In genomic region chr2:75964512-75964911, GRCm38 (mm10) we compare ENCODE assay signal across 8 mouse cellular contexts. TPM values are rescaled to one million over a fixed set of nuclear protein-coding genes. Genes with fewer than 3 reads are reported as not detected.
DNase-seq lines count a peak whose midpoint lies in the region; ATAC-seq and TF ChIP-seq lines count a peak whose summit lies in the region.

No protein-coding gene starts in this region.

- no peak for TF ChIP-seq POLR2A in cortical plate, adult 2 months (IDR thresholded peaks at IDR 0.05; ENCODE audit: extremely low read depth, insufficient read depth, low read length)

- no peaks in the 10 kb centered on the region for H3K36me3 ChIP-seq in intestine, embryonic 14.5 days (ENCODE audit: control insufficient read depth, insufficient read depth, low read length)
- H3K36me3 ChIP-seq in liver, embryonic 11.5 days (ENCODE audit: control insufficient read depth, insufficient read depth, low read length), result no peaks in the 10 kb centered on the region
- H3K36me3 ChIP-seq in midbrain, postnatal 0 days (ENCODE audit: insufficient read depth, low read length), result no peaks in the 10 kb centered on the region
- H3K36me3 ChIP-seq in stomach, embryonic 15.5 days, result no peaks in the 10 kb centered on the region

- no peak overlapping the region for H3K4me3 ChIP-seq in cortical plate, adult 2 months (ENCODE audit: insufficient read depth, low read length)
- no peak overlapping the region for H3K4me3 ChIP-seq in intestine, embryonic 14.5 days (ENCODE audit: low read depth, low read length)
- peak overlapping the region; percentile 21 for H3K4me3 ChIP-seq in liver, embryonic 11.5 days (ENCODE audit: low read depth, low read length)
- peak overlapping the region; percentile 16 for H3K4me3 ChIP-seq in midbrain, postnatal 0 days (ENCODE audit: low read depth, low read length)
- H3K4me3 ChIP-seq in stomach, embryonic 15.5 days (replicated peaks), result peak overlapping the region; percentile 24

- TF ChIP-seq CTCF in cortical plate, adult 2 months (IDR thresholded peaks at IDR 0.05; ENCODE audit: extremely low read depth, insufficient read depth, low read length), result peak; percentile 60
- peak; percentile 66 for TF ChIP-seq CTCF in midbrain, postnatal 0 days (IDR thresholded peaks at IDR 0.05)

- no peak overlapping the region for H3K9ac ChIP-seq in intestine, embryonic 14.5 days (ENCODE audit: low read length)
- H3K9ac ChIP-seq in liver, embryonic 11.5 days (ENCODE audit: low read depth, low read length), result no peak overlapping the region
- H3K9ac ChIP-seq in midbrain, postnatal 0 days (replicated peaks; ENCODE audit: low read length, poor library complexity, severe bottlenecking), result 0 out of 2 replicates have a peak overlapping the region, but pooled peaks have one; percentile 19
- no peak overlapping the region for H3K9ac ChIP-seq in stomach, embryonic 15.5 days

- H3K27ac ChIP-seq in cortical plate, adult 2 months (ENCODE audit: insufficient read depth, low read length), result no peak overlapping the region
- no peak overlapping the region for H3K27ac ChIP-seq in intestine, embryonic 14.5 days (ENCODE audit: low read depth)
- H3K27ac ChIP-seq in liver, embryonic 11.5 days (ENCODE audit: low read depth, low read length), result no peak overlapping the region
- no peak overlapping the region for H3K27ac ChIP-seq in midbrain, postnatal 0 days (ENCODE audit: low read depth, low read length)
- H3K27ac ChIP-seq in stomach, embryonic 15.5 days, result 0 out of 2 replicates have a peak overlapping the region, but pooled peaks have one; percentile 3

- H3K9me3 ChIP-seq in intestine, embryonic 14.5 days (ENCODE audit: control insufficient read depth, low read length), result no peaks in the 10 kb centered on the region
- H3K9me3 ChIP-seq in liver, embryonic 11.5 days (ENCODE audit: control insufficient read depth, low read length), result no peaks in the 10 kb centered on the region
- no peaks in the 10 kb centered on the region for H3K9me3 ChIP-seq in midbrain, postnatal 0 days (ENCODE audit: low read length)
- no peaks in the 10 kb centered on the region for H3K9me3 ChIP-seq in stomach, embryonic 15.5 days

- DNase-seq in 3T3-L1 (ENCODE audit: low read depth, low spot score), result peak; percentile 72
- peak; percentile 88 to 94 for DNase-seq in adrenal gland, adult (ENCODE audit: inconsistent age in 2 of 2, low spot score in 1 of 2)
- peak; percentile 45 to 64 for DNase-seq in gastrocnemius, postnatal 4 days (ENCODE audit: low spot score in 2 of 2)
- peak; percentile 74 for DNase-seq in intestine, embryonic 14.5 days (ENCODE audit: low spot score)
- peak; percentile 58 for DNase-seq in liver, embryonic 11.5 days (ENCODE audit: low spot score)
- DNase-seq in midbrain, postnatal 0 days (ENCODE audit: low spot score), result peak; percentile 76

- WGBS in intestine, embryonic 14.5 days, result 17% methylated on average over 14 of the region's 14 CpGs
- WGBS in liver, embryonic 11.5 days, result 11% methylated on average over 14 of the region's 14 CpGs
- 11% methylated on average over 14 of the region's 14 CpGs for WGBS in midbrain, postnatal 0 days
- 9% methylated on average over 14 of the region's 14 CpGs for WGBS in stomach, embryonic 15.5 days

- no peaks in the 10 kb centered on the region for H3K4me1 ChIP-seq in cortical plate, adult 2 months (ENCODE audit: control insufficient read depth, insufficient read depth, low read length)
- H3K4me1 ChIP-seq in intestine, embryonic 14.5 days (replicated peaks; ENCODE audit: control insufficient read depth, insufficient read depth, low read length), result peaks cover 17% of the 10 kb centered on the region
- H3K4me1 ChIP-seq in liver, embryonic 11.5 days (replicated peaks; ENCODE audit: control insufficient read depth, insufficient read depth, low read length), result peaks cover 9% of the 10 kb centered on the region
- H3K4me1 ChIP-seq in midbrain, postnatal 0 days (ENCODE audit: insufficient read depth, low read length), result no peaks in the 10 kb centered on the region; the same call in 1 of the 2 replicates
- H3K4me1 ChIP-seq in stomach, embryonic 15.5 days, result peaks cover 25% of the 10 kb centered on the region

- peak overlapping the region; percentile 42 for H3K4me2 ChIP-seq in intestine, embryonic 14.5 days (ENCODE audit: low read length)
- H3K4me2 ChIP-seq in liver, embryonic 11.5 days, result peak overlapping the region; percentile 75
- H3K4me2 ChIP-seq in midbrain, postnatal 0 days (ENCODE audit: low read depth, low read length, poor library complexity, severe bottlenecking), result peak overlapping the region; percentile 47
- peak overlapping the region; percentile 49 for H3K4me2 ChIP-seq in stomach, embryonic 15.5 days

- no peaks in the 10 kb centered on the region for H3K27me3 ChIP-seq in intestine, embryonic 14.5 days (replicated peaks; ENCODE audit: control insufficient read depth, insufficient read depth, low read length)
- H3K27me3 ChIP-seq in liver, embryonic 11.5 days (replicated peaks; ENCODE audit: control insufficient read depth, insufficient read depth, low read length), result 0 out of 2 replicates have a peak, but pooled peaks cover 2% of the 10 kb centered on the region
- H3K27me3 ChIP-seq in midbrain, postnatal 0 days (ENCODE audit: insufficient read depth, low read length), result no peaks in the 10 kb centered on the region
- H3K27me3 ChIP-seq in stomach, embryonic 15.5 days (replicated peaks), result no peaks in the 10 kb centered on the region

- ATAC-seq in intestine, embryonic 14.5 days (replicated peaks; ENCODE audit: low FRiP score, low TSS enrichment, low read depth), result peak; percentile 34; the same call in 1 of the 2 replicates
- peak; percentile 47 for ATAC-seq in liver, embryonic 11.5 days (replicated peaks; ENCODE audit: low FRiP score)
- peak; percentile 52; the same call in 1 of the 2 replicates for ATAC-seq in midbrain, postnatal 0 days (ENCODE audit: low FRiP score)
- ATAC-seq in stomach, embryonic 15.5 days (ENCODE audit: insufficient read depth, low FRiP score, low read depth), result peak; percentile 16; the same call in 1 of the 2 replicates

RNA-seq across cellular contexts. Expression of gene Ttc30a2, which starts 13.5 kb away (rescaled TPM):
- 0.11 and 0.19 TPM in 2 replicates for polyA plus RNA-seq in cortical plate, adult 2 months (2012; rRNA removed)
- total RNA-seq in gastrocnemius, postnatal 4 days (2021), result under 1 TPM; 0.21 to 0.22 TPM
- 0.44 and 0.51 TPM in 2 replicates for polyA plus RNA-seq in intestine, embryonic 14.5 days (2014; fragmentation: Nextera tagmentation; extraction: Ambion mirVana)
- 0.34 and 0.36 TPM in 2 replicates for polyA plus RNA-seq in liver, embryonic 11.5 days (2014; fragmentation: Nextera tagmentation; extraction: Ambion mirVana)
- total RNA-seq in midbrain, postnatal 0 days (2014; rRNA removed), result 1.1 and 1.9 TPM in 2 replicates
- polyA plus RNA-seq in midbrain, postnatal 0 days (2015; fragmentation: Nextera tagmentation; extraction: Ambion mirVana), result 0.36 and 0.39 TPM in 2 replicates
- polyA plus RNA-seq in stomach, embryonic 15.5 days (2015; fragmentation: Nextera tagmentation; extraction: Ambion mirVana), result 0.19 and 0.37 TPM in 2 replicates

RNA-seq across cellular contexts. Expression of gene Ttc30a1, which starts 17.3 kb away (rescaled TPM):
- polyA plus RNA-seq in cortical plate, adult 2 months (2012; rRNA removed), result 2.8 and 3.0 TPM in 2 replicates
- total RNA-seq in gastrocnemius, postnatal 4 days (2021), result 1 to 10 TPM; 2.0 to 2.5 TPM
- 6.5 and 7.8 TPM in 2 replicates for polyA plus RNA-seq in intestine, embryonic 14.5 days (2014; fragmentation: Nextera tagmentation; extraction: Ambion mirVana)
- polyA plus RNA-seq in liver, embryonic 11.5 days (2014; fragmentation: Nextera tagmentation; extraction: Ambion mirVana), result 4.8 and 5.4 TPM in 2 replicates
- total RNA-seq in midbrain, postnatal 0 days (2014; rRNA removed), result 12.3 and 12.7 TPM in 2 replicates
- polyA plus RNA-seq in midbrain, postnatal 0 days (2015; fragmentation: Nextera tagmentation; extraction: Ambion mirVana), result 5.2 and 5.5 TPM in 2 replicates
- polyA plus RNA-seq in stomach, embryonic 15.5 days (2015; fragmentation: Nextera tagmentation; extraction: Ambion mirVana), result 6.1 and 7.2 TPM in 2 replicates

RNA-seq across cellular contexts. Expression of gene Ttc30b, which starts 26.1 kb away (rescaled TPM):
- polyA plus RNA-seq in cortical plate, adult 2 months (2012; rRNA removed), result 9.6 and 10.6 TPM in 2 replicates
- 1 to 10 TPM; 6.2 to 6.5 TPM for total RNA-seq in gastrocnemius, postnatal 4 days (2021)
- polyA plus RNA-seq in intestine, embryonic 14.5 days (2014; fragmentation: Nextera tagmentation; extraction: Ambion mirVana), result 8.0 and 9.3 TPM in 2 replicates
- 2.1 and 3.2 TPM in 2 replicates for polyA plus RNA-seq in liver, embryonic 11.5 days (2014; fragmentation: Nextera tagmentation; extraction: Ambion mirVana)
- 29.1 and 30.8 TPM in 2 replicates for total RNA-seq in midbrain, postnatal 0 days (2014; rRNA removed)
- polyA plus RNA-seq in midbrain, postnatal 0 days (2015; fragmentation: Nextera tagmentation; extraction: Ambion mirVana), result 18.7 and 19.3 TPM in 2 replicates
- polyA plus RNA-seq in stomach, embryonic 15.5 days (2015; fragmentation: Nextera tagmentation; extraction: Ambion mirVana), result 9.5 and 10.7 TPM in 2 replicates

Comparison
In these comparisons a context has a peak if more than half of its experiments do, and no peak if none do; other contexts are left out.
1. H3K4me3 ChIP-seq: peak in liver, embryonic 11.5 days (single experiment), midbrain, postnatal 0 days (single experiment) and stomach, embryonic 15.5 days (single experiment); none in cortical plate, adult 2 months (single experiment) and intestine, embryonic 14.5 days (single experiment).
2. Peak in every context shown above with its lines, with median percentiles within 50 percentile points of each other: DNase-seq, ATAC-seq and H3K4me2 ChIP-seq.